8 mouse cellular contexts compared by ENCODE assay signal in the genomic region with DNA sequence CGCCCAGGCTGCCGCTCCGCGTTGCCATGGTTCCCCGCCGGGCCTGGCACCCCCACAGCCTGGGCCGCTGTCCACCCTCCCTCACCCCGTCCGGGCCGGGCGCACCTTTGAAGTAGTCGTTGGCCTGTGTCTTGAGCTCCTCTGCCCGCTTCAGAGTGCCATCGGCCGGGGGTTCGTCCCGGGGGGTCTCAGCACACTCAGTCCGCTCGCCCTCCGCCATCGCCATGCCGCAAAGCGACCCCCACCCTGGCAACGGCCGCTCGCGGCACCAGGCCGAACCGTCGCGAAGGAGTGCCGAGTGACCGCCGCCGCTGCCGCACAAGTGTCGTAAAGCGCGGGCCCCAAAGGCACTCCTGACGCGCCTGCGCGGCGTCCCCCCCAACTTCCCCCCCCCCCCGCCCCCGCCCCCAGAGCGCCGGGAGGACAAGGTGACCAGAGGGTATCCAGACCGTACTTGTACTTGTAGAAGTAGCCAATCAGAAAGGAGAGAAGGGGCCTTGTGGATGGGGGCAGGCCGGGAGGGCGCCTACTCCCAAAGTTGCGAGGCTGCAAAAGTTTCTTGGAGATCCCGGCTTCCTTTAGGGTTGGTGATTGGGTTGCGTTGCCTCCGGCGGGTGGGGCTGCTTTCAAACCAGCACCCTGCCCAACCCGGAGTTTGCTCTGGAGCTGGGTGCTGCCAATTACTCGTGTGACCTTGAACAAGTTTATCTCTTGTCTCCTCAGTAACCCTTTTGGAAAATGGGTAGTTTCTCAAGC. TPM values are rescaled to one million over a fixed set of nuclear protein-coding genes. Genes with fewer than 3 reads are reported as not detected.
DNase-seq lines count a peak whose midpoint lies in the region; ATAC-seq and TF ChIP-seq lines count a peak whose summit lies in the region.

A gene (minus strand): TSS at position 337 of the 756 bp plus-strand sequence.

- WGBS in forebrain, embryonic 12.5 days = under 1% methylated on average over 57 of the region's 58 CpGs
- under 1% methylated on average over 56 of the region's 58 CpGs for WGBS in heart, postnatal 0 days
- under 1% methylated on average over 56 of the region's 58 CpGs for WGBS in liver, embryonic 16.5 days (ENCODE audit: insufficient replicate concordance)
- WGBS in neural tube, embryonic 13.5 days = under 1% methylated on average over 57 of the region's 58 CpGs

- peak within 1 kb of the TSS; percentile 80 to 94 (median 94) for H3K4me3 ChIP-seq in CH12.LX (replicated peaks in 1 of 3; ENCODE audit: low read depth in 2 of 3, low read length in 2 of 3, poor library complexity in 1 of 3)
- H3K4me3 ChIP-seq in forebrain, embryonic 12.5 days (replicated peaks) = peak within 1 kb of the TSS; percentile 77
- peak within 1 kb of the TSS; percentile 96 for H3K4me3 ChIP-seq in heart, postnatal 0 days (ENCODE audit: low read depth, low read length)
- peak within 1 kb of the TSS; percentile 89 for H3K4me3 ChIP-seq in liver, embryonic 16.5 days (ENCODE audit: low read depth, low read length)
- H3K4me3 ChIP-seq in neural tube, embryonic 13.5 days = peak within 1 kb of the TSS; percentile 89
- peak within 1 kb of the TSS; percentile 94 for H3K4me3 ChIP-seq in testis, adult 2 months (ENCODE audit: control insufficient read depth, low read depth, low read length)

- ATAC-seq in forebrain, embryonic 12.5 days (ENCODE audit: low FRiP score) = peak; percentile 90
- ATAC-seq in heart, postnatal 0 days (ENCODE audit: insufficient read depth, low read depth) = peak; percentile 79
- peak; percentile 77 for ATAC-seq in liver, embryonic 16.5 days (ENCODE audit: low read depth)
- ATAC-seq in neural tube, embryonic 13.5 days (ENCODE audit: low read depth) = peak; percentile 86

- H3K36me3 ChIP-seq in CH12.LX (replicated peaks in 1 of 2; ENCODE audit: control insufficient read depth in 1 of 2, insufficient read depth in 1 of 2, low read length in 1 of 2) = peaks cover 10 to 21% of the 10 kb centered on the region in 2 experiments
- peaks cover 24% of the 10 kb centered on the region for H3K36me3 ChIP-seq in forebrain, embryonic 12.5 days (replicated peaks)
- H3K36me3 ChIP-seq in heart, postnatal 0 days (replicated peaks; ENCODE audit: control insufficient read depth, insufficient read depth, low read length) = peaks cover 22% of the 10 kb centered on the region
- H3K36me3 ChIP-seq in liver, embryonic 16.5 days (ENCODE audit: control insufficient read depth, insufficient read depth) = peaks cover 9% of the 10 kb centered on the region
- peaks cover 22% of the 10 kb centered on the region for H3K36me3 ChIP-seq in neural tube, embryonic 13.5 days
- no peaks in the 10 kb centered on the region; the same call in 1 of the 2 replicates for H3K36me3 ChIP-seq in testis, adult 2 months (ENCODE audit: control insufficient read depth, insufficient read depth, low read length)

- peak; percentile 69 for TF ChIP-seq POLR2A in CH12.LX (IDR thresholded peaks at IDR 0.05; ENCODE audit: low read depth, low read length)
- TF ChIP-seq POLR2A in testis, adult 2 months (IDR thresholded peaks at IDR 0.05; ENCODE audit: control insufficient read depth, low read depth, low read length) = peak; percentile 46

- H3K9ac ChIP-seq in CH12.LX (ENCODE audit: insufficient read depth, low read depth) = peak within 1 kb of the TSS; percentile 80
- H3K9ac ChIP-seq in forebrain, embryonic 12.5 days = peak within 1 kb of the TSS; percentile 81
- peak within 1 kb of the TSS; percentile 69 for H3K9ac ChIP-seq in heart, postnatal 0 days (replicated peaks; ENCODE audit: low read depth, low read length)
- peak within 1 kb of the TSS; percentile 92 for H3K9ac ChIP-seq in liver, embryonic 16.5 days (ENCODE audit: low read depth, low read length)
- H3K9ac ChIP-seq in neural tube, embryonic 13.5 days = peak within 1 kb of the TSS; percentile 89

- no peak for TF ChIP-seq RAD21 in CH12.LX (IDR thresholded peaks at IDR 0.05; ENCODE audit: low read depth, low read length)

- peaks cover 17 to 36% of the 10 kb centered on the region in 2 experiments for H3K4me1 ChIP-seq in CH12.LX (ENCODE audit: control insufficient read depth in 1 of 2, insufficient read depth in 2 of 2)
- peaks cover 25% of the 10 kb centered on the region for H3K4me1 ChIP-seq in forebrain, embryonic 12.5 days
- peaks cover 43% of the 10 kb centered on the region for H3K4me1 ChIP-seq in heart, postnatal 0 days (ENCODE audit: control insufficient read depth, insufficient read depth)
- peaks cover 45% of the 10 kb centered on the region for H3K4me1 ChIP-seq in liver, embryonic 16.5 days (ENCODE audit: control insufficient read depth, low read depth, low read length)
- peaks cover 32% of the 10 kb centered on the region for H3K4me1 ChIP-seq in neural tube, embryonic 13.5 days (replicated peaks)
- peaks cover 18% of the 10 kb centered on the region for H3K4me1 ChIP-seq in testis, adult 2 months (ENCODE audit: control insufficient read depth, insufficient read depth, low read length)

- dilution Hi-C loops in CH12.LX (cut with MboI; ENCODE audit: extremely low pct_ligation_motif_present, extremely low pct_unique_long_range_greater_than_20kb, low sequenced_read_pairs) = no loop called here

- H3K27ac ChIP-seq in CH12.LX (ENCODE audit: insufficient read depth, low read depth) = peak within 1 kb of the TSS; percentile 48
- peak within 1 kb of the TSS; percentile 54 for H3K27ac ChIP-seq in forebrain, embryonic 12.5 days
- peak within 1 kb of the TSS; percentile 93 for H3K27ac ChIP-seq in heart, postnatal 0 days (ENCODE audit: low read depth)
- H3K27ac ChIP-seq in liver, embryonic 16.5 days (ENCODE audit: low read length) = peak within 1 kb of the TSS; percentile 88
- peak within 1 kb of the TSS; percentile 69; the same call in 1 of the 2 replicates for H3K27ac ChIP-seq in neural tube, embryonic 13.5 days (replicated peaks)
- H3K27ac ChIP-seq in testis, adult 2 months (ENCODE audit: control insufficient read depth, insufficient read depth, low read depth, low read length) = peak within 1 kb of the TSS; percentile 92

- TF ChIP-seq CTCF in CH12.LX (conservative IDR thresholded peaks at IDR 0.05 in 1 of 2, IDR thresholded peaks at IDR 0.05 in 1 of 2; ENCODE audit: low read depth in 2 of 2, low read length in 2 of 2) = no peak; a peak in 1 of 4 replicates
- TF ChIP-seq CTCF in heart, postnatal 0 days (IDR thresholded peaks at IDR 0.05; ENCODE audit: low read depth) = no peak
- TF ChIP-seq CTCF in testis, adult 2 months (IDR thresholded peaks at IDR 0.05; ENCODE audit: control insufficient read depth, insufficient read depth, insufficient replicate concordance, low read depth, low read length) = no peak

- no peak for TF ChIP-seq EP300 in CH12.LX (IDR thresholded peaks at IDR 0.05; ENCODE audit: low read length)
- TF ChIP-seq EP300 in heart, postnatal 0 days (IDR thresholded peaks at IDR 0.05; ENCODE audit: low read depth) = no peak

- H3K9me3 ChIP-seq in CH12.LX (replicated peaks; ENCODE audit: low read length) = no peaks in the 10 kb centered on the region
- H3K9me3 ChIP-seq in forebrain, embryonic 12.5 days = no peaks in the 10 kb centered on the region
- H3K9me3 ChIP-seq in heart, postnatal 0 days (replicated peaks; ENCODE audit: control insufficient read depth, low read length) = no peaks in the 10 kb centered on the region
- no peaks in the 10 kb centered on the region for H3K9me3 ChIP-seq in liver, embryonic 16.5 days (replicated peaks; ENCODE audit: control insufficient read depth, low read length)
- no peaks in the 10 kb centered on the region for H3K9me3 ChIP-seq in neural tube, embryonic 13.5 days

- H3K27me3 ChIP-seq in CH12.LX (replicated peaks) = peaks cover 4% of the 10 kb centered on the region
- H3K27me3 ChIP-seq in forebrain, embryonic 12.5 days = 0 out of 2 replicates have a peak, but pooled peaks cover 5% of the 10 kb centered on the region
- no peaks in the 10 kb centered on the region for H3K27me3 ChIP-seq in heart, postnatal 0 days (ENCODE audit: control insufficient read depth, insufficient read depth, low read length)
- no peaks in the 10 kb centered on the region for H3K27me3 ChIP-seq in liver, embryonic 16.5 days (ENCODE audit: control insufficient read depth, insufficient read depth, low read depth, low read length)
- no peaks in the 10 kb centered on the region for H3K27me3 ChIP-seq in neural tube, embryonic 13.5 days
- H3K27me3 ChIP-seq in testis, adult 2 months (ENCODE audit: control insufficient read depth, insufficient read depth, low read length) = no peaks in the 10 kb centered on the region

- peak; percentile 86 for DNase-seq in CH12.LX (ENCODE audit: extremely low read depth)
- DNase-seq in c-Kit-positive CD71-positive TER-119-negative erythroid progenitor cells, embryonic 14.5 days (ENCODE audit: low read depth) = peak; percentile 67
- peak; percentile 97 for DNase-seq in heart, postnatal 0 days (ENCODE audit: low spot score)
- peak; percentile 92 to 97 for DNase-seq in kidney, postnatal 4 days

- peak within 1 kb of the TSS; percentile 95 for H3K4me2 ChIP-seq in CH12.LX (ENCODE audit: insufficient read depth, low read depth, poor library complexity, severe bottlenecking)
- H3K4me2 ChIP-seq in forebrain, embryonic 12.5 days = peak within 1 kb of the TSS; percentile 72
- peak within 1 kb of the TSS; percentile 68 for H3K4me2 ChIP-seq in heart, postnatal 0 days (ENCODE audit: low read depth, low read length)
- H3K4me2 ChIP-seq in liver, embryonic 16.5 days (ENCODE audit: low read depth, low read length) = peak within 1 kb of the TSS; percentile 80
- peak within 1 kb of the TSS; percentile 86 for H3K4me2 ChIP-seq in neural tube, embryonic 13.5 days

- H3K79me2 ChIP-seq in CH12.LX (replicated peaks; ENCODE audit: control insufficient read depth, extremely low read depth, insufficient read depth, poor library complexity, severe bottlenecking) = peaks cover 42% of the 10 kb centered on the region

- in situ Hi-C loops in CH12.LX (cut with MboI; ENCODE audit: low pct_ligation_motif_present, low pct_unique_long_range_greater_than_20kb, low sequenced_read_pairs) = no loop called here

TF ChIP-seq in CH12.LX, 34 proteins besides CTCF, POLR2A, EP300 and RAD21 (continues in another document):
- TF ChIP-seq E2F4 (IDR thresholded peaks at IDR 0.05; ENCODE audit: insufficient replicate concordance, low read depth, low read length) = no peak
- no peak for TF ChIP-seq MXI1 (IDR thresholded peaks at IDR 0.05; ENCODE audit: low read depth, low read length)
- no peak for TF ChIP-seq ZC3H11A (IDR thresholded peaks at IDR 0.05; ENCODE audit: low read depth, low read length)
- no peak for TF ChIP-seq UBTF (IDR thresholded peaks at IDR 0.05; ENCODE audit: low read depth, low read length)

RNA-seq across cellular contexts. Expression of the gene that starts here (rescaled TPM):
- total RNA-seq in CH12.LX (2012; rRNA removed) (128 and 130 TPM in 2 replicates), CH12.LX (2014; rRNA removed) (117 and 125 TPM in 2 replicates)
- 223 and 249 TPM in 2 replicates for polyA plus RNA-seq in CH12.LX (2012; ENCODE audit: insufficient read length, low read depth)
- 107 and 112 TPM in 2 replicates for polyA plus RNA-seq in forebrain, embryonic 12.5 days (2016; fragmentation: Nextera tagmentation; extraction: Ambion mirVana)
- total RNA-seq in heart, postnatal 0 days (2014; rRNA removed; ENCODE audit: low replicate concordance) = 55.0 and 68.0 TPM in 2 replicates
- polyA plus RNA-seq in heart, postnatal 0 days (2015; fragmentation: Nextera tagmentation; extraction: Ambion mirVana) = 88.5 and 93.6 TPM in 2 replicates
- 38.0 and 38.6 TPM in 2 replicates for polyA plus RNA-seq in liver, embryonic 16.5 days (2015; fragmentation: Nextera tagmentation; extraction: Ambion mirVana)
- 116 and 127 TPM in 2 replicates for polyA plus RNA-seq in neural tube, embryonic 13.5 days (2015; fragmentation: Nextera tagmentation; extraction: Ambion mirVana)
- 80.7 and 84.7 TPM in 2 replicates for polyA plus RNA-seq in testis, adult 2 months (2012; rRNA removed)

Comparison
In these comparisons a context has a peak if more than half of its experiments do, and no peak if none do; other contexts are left out.
1. Peak in every context shown above with its lines: DNase-seq, ATAC-seq, H3K4me3 ChIP-seq and H3K27ac ChIP-seq.